Mouse (Mus musculus) heart, embryonic 14.5 days (tissue): Measurements from ENCODE around the gene Mybpc2. TPM values are rescaled to one million over a fixed set of nuclear protein-coding genes. Genes with fewer than 3 reads are reported as not detected.

Source experiments
- ATAC-seq: fragments of 200-750 bp; cut with Nextera tagmentation; 2 replicates; pipeline ENCODE4 v1.8.0; 2017; ENCODE audit warnings: low read depth, moderate TSS enrichment; ENCODE audit not compliant: insufficient number of reproducible peaks, insufficient read depth, low FRiP score
- H3K27ac ChIP-seq, 2 experiments: fragments of 200-500 bp in 1 of 2; fragments of 300-500 bp in 1 of 2; sonication (generic) in 1 of 2; replicated peaks in 1 of 2; 2 replicates each; pipeline ENCODE4 v1.5.1; 2012 to 2014; ENCODE audit warnings: low read depth in 2 of 2, low read length in 2 of 2, control low read depth in 1 of 2, mild to moderate bottlenecking in 1 of 2, mixed read lengths in 1 of 2; ENCODE audit not compliant: control insufficient read depth in 1 of 2, insufficient read depth in 1 of 2
- H3K27me3 ChIP-seq: fragments of 300-500 bp; sonication (generic); 2 replicates; pipeline ENCODE4 v1.6.1; 2014; ENCODE audit warnings: mild to moderate bottlenecking, low read length, control low read depth; ENCODE audit not compliant: control insufficient read depth, insufficient read depth
- H3K36me3 ChIP-seq: fragments of 300-500 bp; sonication (generic); 2 replicates; pipeline ENCODE4 v1.6.1; 2014; ENCODE audit warnings: mild to moderate bottlenecking, control low read depth, low read length, mixed read lengths; ENCODE audit not compliant: control insufficient read depth, insufficient read depth
- H3K4me1 ChIP-seq, 2 experiments: fragments of 200-500 bp in 1 of 2; fragments of 300-500 bp in 1 of 2; sonication (generic) in 1 of 2; 2 replicates each; pipeline ENCODE4 v1.6.1; 2012 to 2014; ENCODE audit warnings: low read length in 2 of 2, control low read depth in 1 of 2, mixed read lengths in 1 of 2; ENCODE audit not compliant: control insufficient read depth in 2 of 2, insufficient read depth in 2 of 2
- H3K4me2 ChIP-seq: fragments of 300-500 bp; sonication (generic); 2 replicates; pipeline ENCODE4 v1.6.1; 2014; ENCODE audit warnings: mild to moderate bottlenecking, low read length
- H3K4me3 ChIP-seq, 2 experiments: fragments of 200-500 bp in 1 of 2; fragments of 300-500 bp in 1 of 2; sonication (generic) in 1 of 2; 2 replicates each; pipeline ENCODE4 v1.5.1; 2012 to 2014; ENCODE audit warnings: low read length in 2 of 2, mild to moderate bottlenecking in 2 of 2, control low read depth in 1 of 2, low read depth in 1 of 2, moderate library complexity in 1 of 2; ENCODE audit not compliant: control insufficient read depth in 1 of 2, insufficient read depth in 1 of 2
- H3K9ac ChIP-seq: fragments of 300-500 bp; sonication (generic); 2 replicates; pipeline ENCODE4 v1.6.1; 2014; ENCODE audit warnings: mild to moderate bottlenecking, low read length
- H3K9me3 ChIP-seq: fragments of 300-500 bp; sonication (generic); 2 replicates; pipeline ENCODE4 v1.6.1; 2016; ENCODE audit warnings: low read length, control low read depth; ENCODE audit not compliant: control insufficient read depth
- WGBS: fragments of 180-500 bp; shearing (Covaris S2); extraction: QIAGEN DNeasy Blood & Tissue Kit; methylation state at CpG from one replicate; pipeline ENCODE4 v1.1.7; 2014; 5-methylcytosine and 5-hydroxymethylcytosine counted together
- polyA plus RNA-seq: library from polyadenylated mRNA; unstranded; fragments of >200 nt; fragmentation: Nextera tagmentation; extraction: Ambion mirVana; gene quantifications from 2 replicates; pipeline ENCODE4 v1.2.1, GENCODE M21; 2014

Mybpc2 gene
- polyA plus RNA-seq, 1 experiment from 2014 or later = 2.3 TPM

- H3K4me3 ChIP-seq = no peak within 1 kb of the TSS
- ATAC-seq = no peak
- peaks cover 21% of the 10 kb centered on the region for H3K36me3 ChIP-seq
- no peaks in the 10 kb centered on the region for H3K9me3 ChIP-seq
- no peak within 1 kb of the TSS for H3K9ac ChIP-seq
- peaks cover 27 to 35% of the 10 kb centered on the region in 2 experiments for H3K4me1 ChIP-seq
- H3K27ac ChIP-seq = no peak within 1 kb of the TSS
- H3K4me2 ChIP-seq = no peak within 1 kb of the TSS
- WGBS = 70% methylated on average over 2 of the region's 2 CpGs
- H3K27me3 ChIP-seq = peaks cover 25% of the 10 kb centered on the region
Observed at GRCm38 (mm10) chr7:44465111-44465510, 59.3 kb downstream of the Mybpc2 start, which contains the start of gene Aspdh. TSS of gene Aspdh (plus strand) at chr7:44465391.

- H3K9me3 ChIP-seq = no peaks in the 10 kb centered on the region
- H3K27me3 ChIP-seq = peaks cover 27% of the 10 kb centered on the region
- H3K9ac ChIP-seq = no peak overlapping the region
- peaks cover 21 to 29% of the 10 kb centered on the region in 2 experiments for H3K4me1 ChIP-seq
- H3K4me2 ChIP-seq = no peak overlapping the region
- H3K36me3 ChIP-seq = peaks cover 21% of the 10 kb centered on the region
- no peak overlapping the region for H3K27ac ChIP-seq
- no peak for ATAC-seq
- no peak overlapping the region for H3K4me3 ChIP-seq
- 37% methylated on average over 4 of the region's 4 CpGs for WGBS
Observed at GRCm38 (mm10) chr7:44464511-44464910, 59.9 kb downstream of the Mybpc2 start.

- H3K27ac ChIP-seq = no peak overlapping the region
- ATAC-seq = no peak
- H3K27me3 ChIP-seq = peaks cover 27% of the 10 kb centered on the region
- peaks cover 21% of the 10 kb centered on the region for H3K36me3 ChIP-seq
- no peak overlapping the region for H3K4me3 ChIP-seq
- peaks cover 13 to 21% of the 10 kb centered on the region in 2 experiments for H3K4me1 ChIP-seq
- H3K9ac ChIP-seq = no peak overlapping the region
- no peaks in the 10 kb centered on the region for H3K9me3 ChIP-seq
- no peak overlapping the region for H3K4me2 ChIP-seq
- WGBS = 85% methylated on average over 10 of the region's 10 CpGs
Observed at GRCm38 (mm10) chr7:44463556-44464225, 60.8 kb downstream of the Mybpc2 start.

GRCm38 (mm10) chr7:44463056-44463425, 61.4 kb downstream of the Mybpc2 start:
- H3K9ac ChIP-seq = peak overlapping the region; percentile 55; the same call in 1 of the 2 replicates
- WGBS = 40% methylated on average over 8 of the region's 8 CpGs
- H3K27me3 ChIP-seq = peaks cover 27% of the 10 kb centered on the region
- H3K27ac ChIP-seq = no peak overlapping the region
- H3K9me3 ChIP-seq = no peaks in the 10 kb centered on the region
- no peak overlapping the region for H3K4me3 ChIP-seq
- H3K4me1 ChIP-seq = peaks cover 9 to 16% of the 10 kb centered on the region in 2 experiments; a peak in 3 of 4 replicates
- peaks cover 24% of the 10 kb centered on the region for H3K36me3 ChIP-seq
- H3K4me2 ChIP-seq = peak overlapping the region; percentile 62; the same call in 1 of the 2 replicates
- no peak for ATAC-seq

- H3K9me3 ChIP-seq = no peaks in the 10 kb centered on the region
- WGBS = 19% methylated on average over 75 of the region's 77 CpGs
- no peak overlapping the region for H3K27ac ChIP-seq
- peaks cover 24% of the 10 kb centered on the region for H3K36me3 ChIP-seq
- peaks cover 9 to 14% of the 10 kb centered on the region in 2 experiments; a peak in 3 of 4 replicates for H3K4me1 ChIP-seq
- peaks cover 27% of the 10 kb centered on the region for H3K27me3 ChIP-seq
- H3K4me3 ChIP-seq = peak overlapping the region; percentile 5 to 14; a peak in 3 of 4 replicates
- no peak for ATAC-seq
- H3K9ac ChIP-seq = peak overlapping the region; percentile 55; the same call in 1 of the 2 replicates
- peak overlapping the region; percentile 62 for H3K4me2 ChIP-seq
Observed at GRCm38 (mm10) chr7:44462218-44463055, 62.0 kb downstream of the Mybpc2 start.

- Histone ChIP-seq H3K9ac (no peak overlapping the region), H3K27ac (no peak overlapping the region), H3K9me3 (no peaks in the 10 kb centered on the region), H3K27me3 (peaks cover 27% of the 10 kb centered on the region), H3K4me2 (peak overlapping the region; percentile 62; the same call in 1 of the 2 replicates), H3K4me1 (peaks cover 8 to 10% of the 10 kb centered on the region in 2 experiments; a peak in 3 of 4 replicates), H3K36me3 (peaks cover 24% of the 10 kb centered on the region), H3K4me3 (no peak overlapping the region)
- WGBS = 65% methylated on average over 54 of the region's 57 CpGs
- no peak for ATAC-seq
Observed at GRCm38 (mm10) chr7:44461503-44462217, 62.8 kb downstream of the Mybpc2 start.
